Mouse (Mus musculus): ENCODE results near the gene Efr3b. TPM values are rescaled to one million over a fixed set of nuclear protein-coding genes. Genes with fewer than 3 reads are reported as not detected.

Gene Efr3b
- polyA plus RNA-seq, 1 experiment from 2014 or later, result 2.6 TPM

DNA sequence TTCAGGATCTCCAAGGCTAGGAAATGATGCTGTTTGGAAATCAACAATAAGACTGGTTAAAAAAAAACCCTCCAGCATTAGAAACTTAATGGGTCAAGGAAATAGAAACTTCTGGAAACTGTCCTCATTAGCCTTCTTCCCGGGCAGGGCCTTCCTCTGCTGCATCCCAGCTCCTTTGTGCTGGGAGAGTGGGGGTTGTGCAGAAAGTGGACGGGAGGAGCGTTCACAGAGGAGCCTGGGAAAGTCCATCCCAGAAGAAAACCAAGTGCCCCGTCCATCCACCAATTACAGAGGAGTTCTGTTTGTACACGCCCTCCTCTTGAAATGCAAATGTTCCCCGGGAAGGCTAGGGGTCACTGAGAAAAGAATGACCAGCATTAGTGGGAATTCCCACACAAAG lies 34.1 kb downstream of the Efr3b start:
- 32% methylated on average over 6 of the region's 6 CpGs for WGBS
- H3K4me2 ChIP-seq (ENCODE audit: low read depth, low read length), result no peak overlapping the region
- ATAC-seq, result no peak

DNA sequence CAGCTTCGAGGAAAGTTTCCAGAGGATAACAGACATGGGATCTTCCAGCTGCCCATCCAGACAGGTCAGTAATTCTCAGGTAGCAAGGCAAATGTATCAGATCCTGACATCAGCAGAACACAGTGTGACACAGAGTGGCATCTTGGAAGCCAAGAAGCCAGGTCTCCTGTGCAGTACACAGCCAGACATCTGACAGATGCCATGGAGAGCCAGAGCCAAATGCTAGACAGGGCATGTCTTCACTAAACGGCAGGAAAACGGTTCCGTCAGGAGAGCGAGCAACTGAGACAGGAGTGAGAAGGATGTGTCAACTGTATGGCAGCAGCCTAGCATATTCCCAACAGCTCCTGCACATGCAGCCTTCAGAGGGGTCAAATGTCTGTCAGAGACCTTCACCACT lies 38.3 kb downstream of the Efr3b start:
- no peaks in the 10 kb centered on the region for H3K9me3 ChIP-seq (ENCODE audit: control insufficient read depth, low read length)
- no peaks in the 10 kb centered on the region for H3K36me3 ChIP-seq (ENCODE audit: control insufficient read depth, insufficient read depth, low read length)
- H3K9ac ChIP-seq (ENCODE audit: low read depth, low read length), result no peak overlapping the region
- no peaks in the 10 kb centered on the region for H3K4me1 ChIP-seq (ENCODE audit: control insufficient read depth, insufficient read depth, low read length)
- 86% methylated on average over 5 of the region's 5 CpGs for WGBS
- no peak overlapping the region for H3K4me3 ChIP-seq (ENCODE audit: low read length)
- H3K27me3 ChIP-seq (replicated peaks; ENCODE audit: control insufficient read depth, insufficient read depth, low read length), result no peaks in the 10 kb centered on the region
- no peak for ATAC-seq
- H3K27ac ChIP-seq (ENCODE audit: low read length), result no peak overlapping the region
- no peak overlapping the region for H3K4me2 ChIP-seq (ENCODE audit: low read depth, low read length)

More for the DNA sequence above, 34.1 kb downstream of the Efr3b start:
- no peaks in the 10 kb centered on the region for H3K27me3 ChIP-seq (replicated peaks; ENCODE audit: control insufficient read depth, insufficient read depth, low read length)
- H3K27ac ChIP-seq (ENCODE audit: low read length), result no peak overlapping the region
- peaks cover 5% of the 10 kb centered on the region for H3K4me1 ChIP-seq (ENCODE audit: control insufficient read depth, insufficient read depth, low read length)
- H3K4me3 ChIP-seq (ENCODE audit: low read length), result no peak overlapping the region
- no peaks in the 10 kb centered on the region for H3K36me3 ChIP-seq (ENCODE audit: control insufficient read depth, insufficient read depth, low read length)
- H3K9ac ChIP-seq (ENCODE audit: low read depth, low read length), result no peak overlapping the region
- H3K9me3 ChIP-seq (ENCODE audit: control insufficient read depth, low read length), result no peaks in the 10 kb centered on the region

DNA sequence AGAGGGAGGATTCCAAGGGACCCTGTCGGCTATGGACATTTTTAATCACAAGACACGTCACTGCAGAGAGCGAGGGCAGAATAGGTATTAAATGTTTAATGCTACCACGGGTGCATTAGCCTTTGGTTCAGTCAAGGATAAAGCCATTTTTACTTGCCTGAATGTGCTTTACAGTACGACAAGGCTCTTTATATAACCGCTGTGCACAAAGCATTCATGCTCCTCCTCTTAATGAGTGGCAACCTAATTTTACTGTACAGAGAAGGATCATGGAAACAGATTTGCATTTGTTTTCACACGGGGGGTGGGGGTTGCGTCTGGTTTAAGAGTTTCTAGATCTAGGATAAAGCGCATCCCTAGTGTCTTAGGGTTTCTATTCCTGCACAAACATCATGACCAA lies 42.0 kb downstream of the Efr3b start:
- Histone ChIP-seq H3K4me2 (ENCODE audit: low read depth, low read length) (no peak overlapping the region), H3K4me3 (ENCODE audit: low read length) (no peak overlapping the region), H3K4me1 (ENCODE audit: control insufficient read depth, insufficient read depth, low read length) (no peaks in the 10 kb centered on the region), H3K27ac (ENCODE audit: low read length) (no peak overlapping the region), H3K9ac (ENCODE audit: low read depth, low read length) (no peak overlapping the region), H3K36me3 (ENCODE audit: control insufficient read depth, insufficient read depth, low read length) (no peaks in the 10 kb centered on the region), H3K9me3 (ENCODE audit: control insufficient read depth, low read length) (no peaks in the 10 kb centered on the region), H3K27me3 (replicated peaks; ENCODE audit: control insufficient read depth, insufficient read depth, low read length) (no peaks in the 10 kb centered on the region)
- 86% methylated on average over 9 of the region's 9 CpGs for WGBS
- no peak for ATAC-seq

DNA sequence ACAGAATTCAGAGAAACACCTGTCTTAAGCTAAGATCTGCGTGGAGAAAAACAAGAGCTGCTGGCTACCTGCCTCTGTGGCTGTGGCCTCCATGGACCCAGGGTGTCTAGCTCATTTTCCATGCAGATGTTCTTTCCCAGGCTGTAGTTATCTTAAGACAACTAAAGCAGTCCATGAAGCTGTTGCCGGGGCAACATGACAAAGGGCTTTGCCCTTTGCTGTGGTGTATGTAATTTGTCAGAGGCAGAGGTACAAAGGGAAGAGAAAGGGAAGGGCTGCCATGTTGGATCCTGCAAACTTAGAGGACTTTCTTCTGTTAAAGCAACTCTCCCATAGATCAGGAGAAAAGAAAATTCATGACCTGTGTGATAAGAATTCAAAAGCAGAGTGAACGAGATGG lies 47.7 kb downstream of the Efr3b start:
- Histone ChIP-seq H3K9me3 (ENCODE audit: control insufficient read depth, low read length) (no peaks in the 10 kb centered on the region), H3K36me3 (ENCODE audit: control insufficient read depth, insufficient read depth, low read length) (no peaks in the 10 kb centered on the region), H3K9ac (ENCODE audit: low read depth, low read length) (no peak overlapping the region), H3K4me3 (ENCODE audit: low read length) (no peak overlapping the region), H3K4me2 (ENCODE audit: low read depth, low read length) (no peak overlapping the region), H3K27ac (ENCODE audit: low read length) (no peak overlapping the region), H3K4me1 (ENCODE audit: control insufficient read depth, insufficient read depth, low read length) (no peaks in the 10 kb centered on the region), H3K27me3 (replicated peaks; ENCODE audit: control insufficient read depth, insufficient read depth, low read length) (no peaks in the 10 kb centered on the region)
- ATAC-seq, result no peak
- 81% methylated on average over 3 of the region's 3 CpGs for WGBS

DNA sequence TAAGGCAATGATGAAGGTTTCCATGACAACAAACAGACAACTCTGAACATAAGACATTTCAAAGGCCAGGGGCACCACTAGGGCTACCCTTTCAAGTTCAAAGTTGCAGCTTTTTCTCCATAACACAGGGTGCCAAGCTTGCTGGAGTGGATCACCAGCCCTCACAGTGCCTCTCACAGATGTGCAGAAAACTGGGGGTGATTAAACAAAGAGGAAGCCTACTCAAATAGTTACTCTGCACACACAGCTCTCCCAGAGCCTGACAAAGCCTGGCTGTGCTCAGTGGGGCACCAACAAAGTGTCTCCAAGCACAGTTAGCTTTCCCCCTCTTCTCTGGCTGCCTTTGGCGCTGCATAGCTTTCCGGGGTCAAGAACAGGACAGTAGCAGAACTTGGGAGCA lies 48.8 kb downstream of the Efr3b start:
- no peaks in the 10 kb centered on the region for H3K9me3 ChIP-seq (ENCODE audit: control insufficient read depth, low read length)
- no peaks in the 10 kb centered on the region for H3K36me3 ChIP-seq (ENCODE audit: control insufficient read depth, insufficient read depth, low read length)
- no peak overlapping the region for H3K4me3 ChIP-seq (ENCODE audit: low read length)
- WGBS, result 42% methylated on average over 2 of the region's 2 CpGs
- H3K27ac ChIP-seq (ENCODE audit: low read length), result no peak overlapping the region
- ATAC-seq, result no peak
- no peaks in the 10 kb centered on the region for H3K4me1 ChIP-seq (ENCODE audit: control insufficient read depth, insufficient read depth, low read length)
- H3K4me2 ChIP-seq (ENCODE audit: low read depth, low read length), result no peak overlapping the region
- H3K27me3 ChIP-seq (replicated peaks; ENCODE audit: control insufficient read depth, insufficient read depth, low read length), result no peaks in the 10 kb centered on the region
- no peak overlapping the region for H3K9ac ChIP-seq (ENCODE audit: low read depth, low read length)

DNA sequence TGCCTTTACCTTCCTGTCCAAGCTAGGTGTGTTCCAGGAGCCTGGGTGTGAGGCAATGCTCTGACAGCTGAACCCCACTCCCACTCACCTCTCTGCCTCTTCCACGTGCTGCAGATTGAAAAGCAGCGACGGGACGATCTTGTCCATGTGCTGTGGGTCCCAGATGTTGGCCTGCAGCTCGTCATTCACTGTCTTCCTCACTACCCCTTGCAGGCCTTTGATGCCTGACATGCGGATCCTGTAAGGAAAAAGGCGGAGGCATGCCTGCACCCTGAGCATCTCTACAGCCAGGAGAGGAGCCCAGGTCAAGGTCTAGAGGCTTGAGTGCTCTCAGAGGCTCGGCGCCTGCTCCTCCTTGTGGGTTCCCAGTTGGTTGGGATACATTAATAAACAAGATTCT lies 54.3 kb downstream of the Efr3b start:
- no peak overlapping the region for H3K4me3 ChIP-seq (ENCODE audit: low read length)
- H3K4me1 ChIP-seq (ENCODE audit: control insufficient read depth, insufficient read depth, low read length), result peaks cover 13% of the 10 kb centered on the region
- 70% methylated on average over 9 of the region's 9 CpGs for WGBS
- H3K9ac ChIP-seq (ENCODE audit: low read depth, low read length), result no peak overlapping the region
- H3K9me3 ChIP-seq (ENCODE audit: control insufficient read depth, low read length), result no peaks in the 10 kb centered on the region
- no peak for ATAC-seq
- H3K36me3 ChIP-seq (ENCODE audit: control insufficient read depth, insufficient read depth, low read length), result no peaks in the 10 kb centered on the region
- H3K27ac ChIP-seq (ENCODE audit: low read length), result no peak overlapping the region
- H3K27me3 ChIP-seq (replicated peaks; ENCODE audit: control insufficient read depth, insufficient read depth, low read length), result no peaks in the 10 kb centered on the region
- no peak overlapping the region for H3K4me2 ChIP-seq (ENCODE audit: low read depth, low read length)

DNA sequence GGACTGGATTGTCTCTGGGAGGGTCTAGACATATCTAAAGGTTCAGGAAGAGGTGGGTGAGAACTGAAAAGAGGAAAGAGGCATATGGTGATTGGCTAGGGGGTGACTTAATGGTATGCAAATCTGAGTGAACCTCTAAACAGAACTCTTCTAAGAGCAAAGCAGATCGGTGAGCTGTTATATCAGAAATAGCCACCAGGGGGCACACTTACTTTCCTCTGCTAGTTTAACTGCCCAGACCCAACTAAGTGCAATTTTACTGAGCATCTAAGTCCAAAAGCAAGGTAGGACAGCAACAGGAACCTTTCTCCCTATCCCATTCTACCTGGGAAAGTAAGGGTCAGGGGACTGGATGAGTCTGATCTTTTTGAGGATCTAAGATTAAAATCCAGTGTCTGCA lies 55.0 kb downstream of the Efr3b start:
- H3K4me2 ChIP-seq (ENCODE audit: low read depth, low read length), result no peak overlapping the region
- WGBS, result 3% methylated on average over 1 of the region's 1 CpGs
- H3K4me1 ChIP-seq (ENCODE audit: control insufficient read depth, insufficient read depth, low read length), result peaks cover 13% of the 10 kb centered on the region
- H3K36me3 ChIP-seq (ENCODE audit: control insufficient read depth, insufficient read depth, low read length), result no peaks in the 10 kb centered on the region
- no peak overlapping the region for H3K27ac ChIP-seq (ENCODE audit: low read length)
- ATAC-seq, result no peak
- no peak overlapping the region for H3K9ac ChIP-seq (ENCODE audit: low read depth, low read length)
- no peaks in the 10 kb centered on the region for H3K9me3 ChIP-seq (ENCODE audit: control insufficient read depth, low read length)
- H3K4me3 ChIP-seq (ENCODE audit: low read length), result no peak overlapping the region
- no peaks in the 10 kb centered on the region for H3K27me3 ChIP-seq (replicated peaks; ENCODE audit: control insufficient read depth, insufficient read depth, low read length)

DNA sequence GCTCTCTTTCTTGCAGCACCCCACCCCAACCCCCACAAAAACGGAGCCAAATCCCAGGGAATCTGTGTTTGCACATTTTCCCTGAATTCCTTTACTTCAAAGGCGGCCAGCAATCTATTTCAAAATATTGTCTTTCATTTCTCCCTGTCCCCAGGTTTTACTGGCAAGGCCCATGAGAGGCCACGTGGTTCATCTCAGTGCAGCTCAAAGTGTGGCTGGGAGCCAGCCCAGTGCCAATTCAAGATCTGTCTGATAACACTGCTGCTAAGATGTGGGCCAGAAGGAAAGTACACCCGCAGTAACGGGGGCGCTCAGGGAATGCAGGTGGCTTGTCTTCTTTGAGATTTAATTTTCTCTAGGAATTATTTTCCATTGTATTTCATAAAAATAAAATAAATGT lies 56.5 kb downstream of the Efr3b start:
- no peak for ATAC-seq
- no peaks in the 10 kb centered on the region for H3K36me3 ChIP-seq (ENCODE audit: control insufficient read depth, insufficient read depth, low read length)
- H3K4me3 ChIP-seq (ENCODE audit: low read length), result peak overlapping the region; percentile 54
- 28% methylated on average over 6 of the region's 6 CpGs for WGBS
- peak overlapping the region; percentile 64 for H3K9ac ChIP-seq (ENCODE audit: low read depth, low read length)
- H3K4me1 ChIP-seq (ENCODE audit: control insufficient read depth, insufficient read depth, low read length), result peaks cover 13% of the 10 kb centered on the region
- H3K27me3 ChIP-seq (replicated peaks; ENCODE audit: control insufficient read depth, insufficient read depth, low read length), result no peaks in the 10 kb centered on the region
- no peaks in the 10 kb centered on the region for H3K9me3 ChIP-seq (ENCODE audit: control insufficient read depth, low read length)
- no peak overlapping the region for H3K27ac ChIP-seq (ENCODE audit: low read length)
- peak overlapping the region; percentile 83 for H3K4me2 ChIP-seq (ENCODE audit: low read depth, low read length)

DNA sequence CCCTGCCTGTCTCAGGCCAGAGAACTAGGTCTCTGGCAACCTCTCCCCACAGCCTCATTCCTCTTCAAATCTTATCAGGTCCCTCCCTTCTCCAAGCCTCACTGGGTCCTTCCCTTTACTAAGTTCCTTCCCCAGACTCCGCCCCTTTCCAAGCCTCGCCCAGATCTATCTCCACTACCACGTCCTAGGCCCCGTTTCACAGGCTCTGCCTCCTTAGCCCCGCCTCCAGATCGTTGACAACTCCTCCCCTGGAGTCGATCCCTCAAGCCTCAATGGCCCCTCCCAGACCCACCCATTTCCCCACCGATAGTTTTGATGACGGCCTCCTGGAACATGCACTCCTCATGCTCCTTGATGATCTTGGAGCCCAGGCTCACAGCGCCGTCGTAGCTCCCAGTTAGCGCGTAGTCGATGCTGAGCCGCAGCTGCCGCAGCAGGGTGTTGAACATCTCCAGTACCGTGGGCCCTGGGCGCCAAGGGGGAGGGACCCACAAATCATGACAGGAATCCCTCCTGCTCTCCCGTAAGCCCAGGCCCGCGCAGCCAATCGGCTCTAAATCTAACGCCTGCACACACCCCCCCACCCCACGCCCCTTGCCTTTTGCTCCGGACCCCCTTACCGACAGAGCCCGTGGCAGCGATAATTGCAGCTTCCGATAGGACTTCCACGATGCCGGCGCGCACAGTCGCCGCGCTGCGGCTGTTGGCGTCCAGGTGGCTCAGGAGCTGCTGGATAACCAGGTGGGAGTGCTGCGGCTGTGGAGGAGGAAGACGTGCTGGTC lies 57.2 kb downstream of the Efr3b start:
- WGBS, result under 1% methylated on average over 41 of the region's 41 CpGs
- H3K4me3 ChIP-seq (ENCODE audit: low read length), result peak overlapping the region; percentile 54
- peak; percentile 97 for ATAC-seq

DNA sequence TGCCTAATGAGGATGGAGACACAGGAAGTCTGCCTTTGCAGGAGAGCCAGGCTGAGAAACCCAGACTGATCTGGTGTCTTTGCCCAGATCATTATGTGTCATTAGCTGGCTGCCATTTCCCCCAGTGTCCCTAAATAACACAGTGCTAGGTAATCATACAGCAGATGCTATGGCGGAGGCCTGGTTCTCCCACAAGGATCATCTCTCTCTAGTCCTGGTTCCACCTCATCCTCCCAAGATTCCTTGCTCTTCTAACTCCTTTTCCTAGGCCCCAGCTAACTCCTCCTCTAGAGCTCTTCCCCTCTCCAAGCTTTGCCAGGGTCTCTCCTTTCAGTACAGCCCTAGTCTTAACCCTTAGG lies 57.7 kb downstream of the Efr3b start:
- Histone ChIP-seq H3K4me2 (ENCODE audit: low read depth, low read length) (peak overlapping the region; percentile 83), H3K27ac (ENCODE audit: low read length) (peak overlapping the region; percentile 74), H3K9me3 (ENCODE audit: control insufficient read depth, low read length) (no peaks in the 10 kb centered on the region), H3K36me3 (ENCODE audit: control insufficient read depth, insufficient read depth, low read length) (no peaks in the 10 kb centered on the region), H3K27me3 (replicated peaks; ENCODE audit: control insufficient read depth, insufficient read depth, low read length) (no peaks in the 10 kb centered on the region), H3K9ac (ENCODE audit: low read depth, low read length) (peak overlapping the region; percentile 63), H3K4me1 (ENCODE audit: control insufficient read depth, insufficient read depth, low read length) (peaks cover 13% of the 10 kb centered on the region), H3K4me3 (ENCODE audit: low read length) (peak overlapping the region; percentile 54)
- ATAC-seq, result no peak
- WGBS, result 65% methylated on average over 1 of the region's 1 CpGs

More for the DNA sequence above, 57.2 kb downstream of the Efr3b start:
- H3K4me2 ChIP-seq (ENCODE audit: low read depth, low read length), result peak overlapping the region; percentile 83
- no peaks in the 10 kb centered on the region for H3K27me3 ChIP-seq (replicated peaks; ENCODE audit: control insufficient read depth, insufficient read depth, low read length)
- H3K9ac ChIP-seq (ENCODE audit: low read depth, low read length), result peak overlapping the region; percentile 64
- peaks cover 13% of the 10 kb centered on the region for H3K4me1 ChIP-seq (ENCODE audit: control insufficient read depth, insufficient read depth, low read length)
- peak overlapping the region; percentile 74 for H3K27ac ChIP-seq (ENCODE audit: low read length)
- no peaks in the 10 kb centered on the region for H3K9me3 ChIP-seq (ENCODE audit: control insufficient read depth, low read length)
- no peaks in the 10 kb centered on the region for H3K36me3 ChIP-seq (ENCODE audit: control insufficient read depth, insufficient read depth, low read length)
